Mouse (Mus musculus) CH12.LX (cell line): ENCODE data around the gene Pitx2. TPM values are rescaled to one million over a fixed set of nuclear protein-coding genes. Genes with fewer than 3 reads are reported as not detected.

Experiments used
- DNase-seq: peaks from one replicate; pipeline ENCODE4 v3.0.0-alpha.2; 2013; ENCODE audit errors: extremely low read depth
- H3K27ac ChIP-seq: 2 replicates; pipeline ENCODE4 v1.5.1; 2012; ENCODE audit warnings: low read depth, mild to moderate bottlenecking, control low read depth, moderate library complexity; ENCODE audit not compliant: insufficient read depth
- H3K27me3 ChIP-seq: replicated peaks from 2 replicates; pipeline ENCODE3; 2012; ENCODE audit warnings: inconsistent platforms
- H3K36me3 ChIP-seq, 2 experiments: replicated peaks in 1 of 2; 2 replicates each; pipeline versions ENCODE3 to v1.6.1; 2012; ENCODE audit warnings: inconsistent platforms in 1 of 2, low read length in 1 of 2, mild to moderate bottlenecking in 1 of 2, mixed read lengths in 1 of 2, moderate library complexity in 1 of 2; ENCODE audit not compliant: control insufficient read depth in 1 of 2, insufficient read depth in 1 of 2
- H3K4me1 ChIP-seq, 2 experiments: 2 replicates each; pipeline ENCODE4 v1.6.1; 2012; ENCODE audit warnings: inconsistent platforms in 1 of 2, moderate library complexity in 1 of 2; ENCODE audit not compliant: insufficient read depth in 2 of 2, control insufficient read depth in 1 of 2
- H3K4me2 ChIP-seq: 2 replicates; pipeline ENCODE4 v1.6.1; 2012; ENCODE audit warnings: low read depth, mild to moderate bottlenecking, control low read depth; ENCODE audit not compliant: poor library complexity, insufficient read depth, severe bottlenecking
- H3K4me3 ChIP-seq, 3 experiments: fragments of 150-350 bp in 1 of 3; sonication (generic) in 1 of 3; replicated peaks in 1 of 3; 2 replicates each; pipeline versions ENCODE3 to v1.5.1; 2011 to 2012; ENCODE audit warnings: low read depth in 2 of 3, low read length in 2 of 3, mild to moderate bottlenecking in 2 of 3, moderate library complexity in 2 of 3, control low read depth in 1 of 3, improper control_type of control experiment in 1 of 3, inconsistent platforms in 1 of 3, mixed read lengths in 1 of 3; ENCODE audit not compliant: poor library complexity in 1 of 3
- H3K79me2 ChIP-seq: replicated peaks from 2 replicates; pipeline ENCODE4 v1.6.1; 2012; ENCODE audit warnings: mild to moderate bottlenecking, moderate library complexity; ENCODE audit not compliant: control insufficient read depth, poor library complexity, insufficient read depth, severe bottlenecking; ENCODE audit errors: extremely low read depth
- H3K9ac ChIP-seq: 2 replicates; pipeline ENCODE4 v1.6.1; 2012; ENCODE audit warnings: low read depth, mild to moderate bottlenecking, control low read depth, moderate library complexity; ENCODE audit not compliant: insufficient read depth
- H3K9me3 ChIP-seq: replicated peaks from 2 replicates; pipeline ENCODE3; 2012; ENCODE audit warnings: low read length, inconsistent platforms, mixed read lengths
- BHLHE40 ChIP-seq: IDR thresholded peaks from 2 replicates; pipeline ENCODE4 v1.6.1; 2011; ENCODE audit warnings: mild to moderate bottlenecking, low read depth, low read length, improper control_type of control experiment
- GABPA ChIP-seq: IDR thresholded peaks from 2 replicates; pipeline ENCODE4 v1.6.1; 2012; ENCODE audit warnings: low read depth, low read length, improper control_type of control experiment, inconsistent platforms; ENCODE audit not compliant: insufficient replicate concordance
- HCFC1 ChIP-seq: IDR thresholded peaks from 2 replicates; pipeline ENCODE4 v1.6.1; 2012; ENCODE audit warnings: low read depth, mild to moderate bottlenecking, inconsistent platforms, low read length, improper control_type of control experiment
- NELFE ChIP-seq: IDR thresholded peaks from 2 replicates; pipeline ENCODE4 v1.6.1; 2011; ENCODE audit warnings: low read depth, low read length, improper control_type of control experiment
- NRF1 ChIP-seq: IDR thresholded peaks from 2 replicates; pipeline ENCODE4 v1.6.1; 2014; ENCODE audit warnings: low read depth, mild to moderate bottlenecking, inconsistent platforms, low read length, improper control_type of control experiment, moderate library complexity
- PAX5 ChIP-seq: IDR thresholded peaks from 2 replicates; pipeline ENCODE4 v1.6.1; 2012; ENCODE audit warnings: low read length, inconsistent platforms, mixed read lengths
- SIN3A ChIP-seq: IDR thresholded peaks from 2 replicates; pipeline ENCODE4 v1.6.1; 2012; ENCODE audit warnings: low read length, improper control_type of control experiment, inconsistent platforms
- UBTF ChIP-seq: IDR thresholded peaks from 2 replicates; pipeline ENCODE4 v1.6.1; 2012; ENCODE audit warnings: low read depth, mild to moderate bottlenecking, inconsistent platforms, low read length, improper control_type of control experiment, moderate library complexity
- ZC3H11A ChIP-seq: IDR thresholded peaks from 2 replicates; pipeline ENCODE4 v1.6.1; 2012; ENCODE audit warnings: low read depth, mild to moderate bottlenecking, inconsistent platforms, low read length, improper control_type of control experiment
- ZMIZ1 ChIP-seq: IDR thresholded peaks from 2 replicates; pipeline ENCODE4 v1.6.1; 2012; ENCODE audit warnings: low read depth, mild to moderate bottlenecking, inconsistent platforms, low read length, improper control_type of control experiment
- dilution Hi-C: fragments of 300-500 bp; cut with MboI; formaldehyde crosslinking; loops from 2 replicates; pipeline ENCODE4 v1.14.3; 2020; ENCODE audit warnings: low sequenced_read_pairs; ENCODE audit not compliant: extremely low pct_unique_long_range_greater_than_20kb, extremely low pct_ligation_motif_present
- in situ Hi-C: fragments of 300-500 bp; cut with MboI; formaldehyde crosslinking; loops from 3 replicates; pipeline ENCODE4 v1.14.3; 2019; ENCODE audit warnings: low sequenced_read_pairs, low pct_ligation_motif_present, low pct_unique_long_range_greater_than_20kb, mixed read lengths
- polyA plus RNA-seq: library from polyadenylated mRNA; unstranded; fragments of >175 nt; gene quantifications from 2 replicates; pipeline ENCODE4 v1.2.1, GENCODE M21; 2012; ENCODE audit warnings: low read depth; ENCODE audit not compliant: insufficient read length
- total RNA-seq, 2 experiments: library from RNA; depleted of rRNA; stranded (reverse); fragments of 300-350 nt in 1 of 2; fragments of >200 nt in 1 of 2; gene quantifications; 2 replicates each; pipeline ENCODE4 v1.2.3; 2012 to 2014

Gene Pitx2
- total and polyA plus RNA-seq, 3 experiments, result not detected

GRCm38 (mm10) chr3:129205481-129206175 lies 6.0 kb downstream of the Pitx2 start:
- Histone ChIP-seq H3K27ac (no peak overlapping the region), H3K4me3 (no peak overlapping the region), H3K4me2 (no peak overlapping the region), H3K9ac (no peak overlapping the region), H3K4me1 (no peaks in the 10 kb centered on the region), H3K27me3 (no peaks in the 10 kb centered on the region), H3K9me3 (peaks cover 75% of the 10 kb centered on the region), H3K79me2 (no peaks in the 10 kb centered on the region), H3K36me3 (no peaks in the 10 kb centered on the region)
- no peak for DNase-seq
- TF ChIP-seq PAX5, result no peak
- TF ChIP-seq NELFE, result no peak
- TF ChIP-seq NRF1, result no peak
- TF ChIP-seq SIN3A, result no peak
- in situ Hi-C loops (no loop called here), dilution Hi-C loops (no loop called here)

DNA sequence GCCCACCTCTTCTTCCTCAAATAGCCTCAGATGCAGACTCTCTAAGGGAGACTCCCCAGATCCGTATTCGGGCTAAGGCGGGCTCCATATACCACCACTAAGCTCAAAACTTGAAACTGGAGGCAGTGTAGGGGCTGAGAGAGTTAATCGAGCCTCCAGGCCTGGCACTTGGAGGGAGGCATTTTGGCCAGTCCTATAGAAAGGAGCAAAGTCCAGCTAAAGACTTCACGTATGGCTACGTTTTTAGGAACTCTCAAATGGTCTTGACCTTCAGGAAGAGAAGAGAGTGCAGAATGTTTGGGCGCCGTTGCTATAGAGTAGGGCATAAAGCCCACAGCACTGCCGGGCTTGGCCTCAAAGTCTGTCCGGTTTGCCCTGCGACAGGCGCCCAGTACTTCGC lies 7.1 kb downstream of the Pitx2 start:
- no peak for DNase-seq
- H3K4me3 ChIP-seq, result no peak overlapping the region
- H3K36me3 ChIP-seq, result no peaks in the 10 kb centered on the region
- H3K9me3 ChIP-seq, result peaks cover 74% of the 10 kb centered on the region
- TF ChIP-seq BHLHE40 (no peak), HCFC1 (no peak), UBTF (no peak)
- H3K27ac ChIP-seq, result no peak overlapping the region
- H3K4me1 ChIP-seq, result no peaks in the 10 kb centered on the region
- in situ Hi-C loops (no loop called here), dilution Hi-C loops (no loop called here)
- H3K9ac ChIP-seq, result no peak overlapping the region
- H3K79me2 ChIP-seq, result no peaks in the 10 kb centered on the region
- H3K4me2 ChIP-seq, result no peak overlapping the region
- H3K27me3 ChIP-seq, result no peaks in the 10 kb centered on the region

GRCm38 (mm10) chr3:129207231-129208030 lies 7.8 kb downstream of the Pitx2 start:
- no peak overlapping the region for H3K9ac ChIP-seq
- H3K9me3 ChIP-seq, result peaks cover 73% of the 10 kb centered on the region
- no peak overlapping the region for H3K27ac ChIP-seq
- no peaks in the 10 kb centered on the region for H3K4me1 ChIP-seq
- TF ChIP-seq GABPA (no peak), PAX5 (no peak), ZC3H11A (no peak), ZMIZ1 (no peak)
- H3K4me3 ChIP-seq, result no peak overlapping the region
- in situ Hi-C loops, result no loop called here
- H3K79me2 ChIP-seq, result no peaks in the 10 kb centered on the region
- dilution Hi-C loops, result no loop called here
- H3K27me3 ChIP-seq, result no peaks in the 10 kb centered on the region
- DNase-seq, result no peak
- H3K36me3 ChIP-seq, result no peaks in the 10 kb centered on the region
- no peak overlapping the region for H3K4me2 ChIP-seq
